Mouse (Mus musculus): ENCODE measurements around the gene Emc6.

The Emc6 gene

GRCm38 (mm10) chr11:73176608-73177508, at the start of gene Emc6, which contains the start of gene Tax1bp3:
Gene Emc6, minus strand, starts transcription at chr11:73177037.
Gene Tax1bp3, plus strand, starts transcription at chr11:73177083.
- DNase-seq = peak; percentile 97

GRCm38 (mm10) chr11:73225856-73226255, 49.0 kb upstream of the Emc6 start:
- DNase-seq = no peak

DNA sequence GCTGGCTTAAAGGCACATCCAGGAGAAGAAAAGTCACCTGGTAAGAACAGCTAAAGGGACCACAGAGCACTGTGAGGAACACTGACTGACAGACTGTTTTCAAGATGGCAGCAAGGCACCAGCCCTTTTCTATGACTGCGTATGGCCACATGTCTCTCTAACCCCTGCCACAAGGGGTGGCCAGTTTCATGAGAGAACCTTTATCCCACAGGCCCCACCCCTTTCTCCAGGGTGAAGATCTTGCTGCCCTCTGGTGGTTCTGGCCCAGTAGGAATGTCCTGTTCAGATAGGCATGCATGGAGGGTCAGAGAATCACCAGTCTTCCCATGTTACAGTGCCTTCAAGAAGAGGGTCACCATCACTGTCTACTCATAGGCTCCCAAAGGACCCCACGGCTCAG, 47.1 kb upstream of the Emc6 start:
- DNase-seq = peak; percentile 43

GRCm38 (mm10) chr11:73222846-73223245, 46.0 kb upstream of the Emc6 start:
- no peak for DNase-seq

DNA sequence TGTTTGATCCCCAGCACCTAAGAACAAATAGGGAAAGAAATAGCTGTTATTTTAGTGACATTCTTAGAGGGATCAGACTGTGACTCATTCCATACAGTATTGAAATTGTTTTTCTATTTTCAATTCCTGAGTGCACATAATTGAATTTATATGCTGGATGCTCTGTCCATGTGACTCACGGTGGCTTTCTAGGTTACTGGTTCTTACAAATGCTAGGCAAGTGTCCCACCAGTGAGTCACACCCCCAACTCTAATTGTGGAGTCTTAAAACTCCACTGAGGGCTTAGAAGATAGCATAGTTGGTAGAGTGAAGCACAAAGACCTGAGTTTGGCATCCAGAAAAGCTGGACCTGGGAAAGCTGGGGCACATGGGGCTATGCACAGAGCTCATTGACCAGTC, 43.8 kb upstream of the Emc6 start:
- DNase-seq = no peak

- no peak for DNase-seq
Observed at GRCm38 (mm10) chr11:73219671-73220070, 42.8 kb upstream of the Emc6 start.

- DNase-seq = no peak
Observed at GRCm38 (mm10) chr11:73213956-73214355, 37.1 kb upstream of the Emc6 start.

GRCm38 (mm10) chr11:73207621-73208020, 30.8 kb upstream of the Emc6 start:
- DNase-seq = no peak

DNA sequence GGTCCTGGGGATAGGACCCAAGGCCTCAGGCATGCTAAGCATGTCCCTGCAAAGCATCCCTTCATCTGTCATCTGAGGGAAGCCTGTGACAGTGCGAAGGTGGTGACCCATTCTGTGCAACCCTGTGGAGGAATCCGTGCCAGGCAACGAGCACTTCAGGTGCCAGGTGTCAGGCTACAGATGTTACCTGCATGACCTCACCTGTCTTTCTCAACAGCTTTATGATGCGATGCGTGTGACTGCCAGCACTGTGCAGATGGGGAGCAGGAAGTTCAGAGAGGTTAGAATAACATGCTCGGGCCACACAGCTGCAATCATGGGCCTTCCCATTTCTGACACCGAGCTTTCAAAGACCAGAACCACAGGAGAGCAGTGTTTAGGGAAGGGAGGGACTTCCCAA, 28.4 kb upstream of the Emc6 start:
- DNase-seq = no peak

DNA sequence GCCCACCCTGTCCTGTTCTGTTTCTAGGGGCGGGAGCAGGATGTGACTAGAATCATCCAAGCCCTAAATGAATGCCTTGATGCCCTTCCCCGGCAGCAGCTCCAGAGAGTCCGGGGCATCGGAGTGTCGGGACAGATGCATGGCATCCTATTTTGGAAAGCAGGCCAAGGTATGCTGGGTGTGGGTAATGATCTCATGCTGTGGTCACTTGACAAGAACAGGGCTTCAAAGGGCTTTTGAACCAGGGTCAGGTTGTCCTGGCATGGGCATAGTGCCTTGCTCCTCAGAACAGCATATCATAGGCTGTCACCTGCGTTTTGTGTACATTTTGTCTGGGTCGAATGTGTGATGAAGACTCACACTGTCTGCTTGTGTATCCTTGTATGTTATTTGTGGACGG, 27.1 kb upstream of the Emc6 start:
- no peak for DNase-seq

DNA sequence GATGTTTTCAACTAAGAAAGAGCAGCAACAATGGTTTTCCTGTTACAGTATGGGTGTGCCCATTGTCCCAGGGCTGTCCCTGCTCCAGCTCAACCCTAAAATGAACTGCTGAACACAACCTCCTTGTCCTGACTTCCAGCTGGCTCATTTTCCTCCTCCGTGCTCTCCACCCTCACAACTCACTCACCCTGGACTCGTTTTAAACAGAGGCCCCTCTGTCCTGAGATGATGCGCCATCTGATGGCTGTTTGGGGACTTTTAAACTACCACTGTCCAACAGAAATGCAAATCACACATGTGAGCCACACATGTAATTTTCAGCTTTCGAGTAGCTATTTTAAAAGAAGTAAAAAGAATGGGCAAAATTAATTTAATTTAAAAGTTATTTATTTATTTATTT, 24.8 kb upstream of the Emc6 start:
- DNase-seq = no peak

DNA sequence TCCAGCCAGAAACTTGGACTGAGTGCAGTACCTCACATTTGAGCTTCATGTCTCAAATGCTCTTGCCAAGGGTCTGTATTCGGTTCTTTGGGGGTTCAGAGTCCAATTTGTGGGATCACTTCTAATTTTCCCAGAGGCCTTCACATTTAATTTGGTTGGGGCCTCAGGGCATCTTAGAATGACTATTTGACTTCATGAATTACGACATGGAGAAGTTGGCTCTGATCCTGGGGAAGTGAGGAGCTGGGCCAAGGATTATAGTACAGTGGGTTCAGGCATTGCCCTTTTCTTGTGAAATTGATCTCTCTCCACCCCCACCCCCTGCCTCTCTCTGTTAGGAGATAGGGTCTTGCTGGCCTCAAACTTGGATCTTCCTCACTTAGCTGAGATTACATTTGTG, 24.2 kb upstream of the Emc6 start:
- no peak for DNase-seq

GRCm38 (mm10) chr11:73199879-73200278, 23.0 kb upstream of the Emc6 start:
- peak; percentile 59 for DNase-seq

DNA sequence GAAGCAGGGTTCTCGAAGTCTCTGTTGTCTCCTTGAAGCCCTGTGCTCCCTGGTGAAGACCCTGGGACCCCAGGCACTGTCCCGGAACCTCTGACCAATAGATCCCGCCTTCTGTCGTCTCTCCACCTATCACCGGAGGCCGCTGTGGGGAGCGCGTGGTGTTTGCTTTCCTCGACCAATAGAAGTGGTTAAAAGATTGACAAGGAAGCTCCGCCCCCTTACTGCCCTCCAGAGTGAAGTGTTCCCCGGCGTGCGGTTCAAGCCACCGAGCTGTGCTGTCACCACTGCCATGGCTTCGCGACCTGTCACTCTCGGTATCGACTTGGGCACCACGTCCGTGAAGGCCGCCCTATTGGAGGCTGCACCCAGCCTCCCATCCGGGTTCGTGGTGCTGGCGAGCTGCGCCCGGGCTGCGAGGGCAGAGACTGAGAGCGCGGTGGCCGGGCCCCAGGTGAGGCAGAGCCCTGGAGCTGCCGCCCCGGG, 22.4 kb upstream of the Emc6 start, which contains the start of gene Shpk:
Gene Shpk (plus strand): TSS at position 231 of the 483 bp plus-strand sequence.
- DNase-seq = peak; percentile 97

DNA sequence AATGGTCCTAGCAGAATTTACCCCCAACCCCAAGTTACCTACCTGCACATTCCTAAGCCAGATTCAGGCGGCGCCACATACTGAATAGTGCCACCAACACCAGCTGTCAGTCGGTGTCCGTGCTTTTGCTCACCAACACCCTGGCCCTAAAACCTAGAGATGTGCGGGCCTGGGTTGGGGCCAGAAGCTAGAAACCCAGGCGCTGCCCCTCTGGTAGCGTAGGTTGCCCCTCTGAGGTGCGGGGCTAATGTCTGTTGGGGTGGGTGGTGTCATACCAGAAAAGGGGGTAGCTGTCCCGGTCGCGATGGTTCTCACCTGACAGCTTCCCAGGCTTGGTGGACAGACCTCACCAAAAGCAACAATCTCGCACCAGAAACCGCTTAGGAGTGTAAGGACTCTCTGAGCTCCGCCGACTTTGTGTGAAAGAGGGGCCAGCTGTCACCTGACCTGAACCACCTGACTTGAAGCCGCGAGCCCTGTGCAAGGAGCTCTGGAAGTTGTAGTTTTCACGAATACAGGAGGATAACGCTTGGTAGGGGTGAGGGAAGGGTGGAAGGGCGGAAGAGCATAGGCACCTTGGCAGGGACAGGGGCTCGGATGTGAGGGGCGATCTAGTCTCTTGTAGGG, 21.9 kb upstream of the Emc6 start, which contains the start of gene Ctns:
Gene Ctns (minus strand): TSS at position 440 of the 627 bp plus-strand sequence.
- peak; percentile 93 for DNase-seq

- no peak for DNase-seq
Observed at GRCm38 (mm10) chr11:73198190-73198589, 21.4 kb upstream of the Emc6 start.

DNA sequence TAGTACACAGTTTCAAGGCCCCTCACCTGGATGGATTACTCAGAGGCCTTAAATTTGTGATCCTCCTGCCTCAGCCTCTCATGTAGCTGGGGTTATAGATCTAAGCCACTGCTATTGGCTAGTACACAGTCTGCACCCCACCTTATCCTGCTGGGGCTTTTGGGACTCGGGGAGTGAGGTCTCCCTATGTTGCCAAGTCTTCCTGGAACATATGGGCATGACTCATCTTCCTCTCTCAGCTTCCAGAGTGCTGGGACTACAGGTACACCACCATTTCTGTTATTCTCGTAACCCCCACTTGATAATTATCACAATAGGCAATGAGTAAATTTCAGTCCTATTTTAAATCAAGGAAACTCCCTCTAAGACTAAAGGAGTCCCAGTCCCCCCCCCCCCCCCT, 17.6 kb upstream of the Emc6 start:
- DNase-seq = no peak

GRCm38 (mm10) chr11:73193047-73193446, 16.2 kb upstream of the Emc6 start:
- DNase-seq = no peak

- peak; percentile 70 for DNase-seq
Observed at GRCm38 (mm10) chr11:73187231-73187630, 10.4 kb upstream of the Emc6 start.

DNA sequence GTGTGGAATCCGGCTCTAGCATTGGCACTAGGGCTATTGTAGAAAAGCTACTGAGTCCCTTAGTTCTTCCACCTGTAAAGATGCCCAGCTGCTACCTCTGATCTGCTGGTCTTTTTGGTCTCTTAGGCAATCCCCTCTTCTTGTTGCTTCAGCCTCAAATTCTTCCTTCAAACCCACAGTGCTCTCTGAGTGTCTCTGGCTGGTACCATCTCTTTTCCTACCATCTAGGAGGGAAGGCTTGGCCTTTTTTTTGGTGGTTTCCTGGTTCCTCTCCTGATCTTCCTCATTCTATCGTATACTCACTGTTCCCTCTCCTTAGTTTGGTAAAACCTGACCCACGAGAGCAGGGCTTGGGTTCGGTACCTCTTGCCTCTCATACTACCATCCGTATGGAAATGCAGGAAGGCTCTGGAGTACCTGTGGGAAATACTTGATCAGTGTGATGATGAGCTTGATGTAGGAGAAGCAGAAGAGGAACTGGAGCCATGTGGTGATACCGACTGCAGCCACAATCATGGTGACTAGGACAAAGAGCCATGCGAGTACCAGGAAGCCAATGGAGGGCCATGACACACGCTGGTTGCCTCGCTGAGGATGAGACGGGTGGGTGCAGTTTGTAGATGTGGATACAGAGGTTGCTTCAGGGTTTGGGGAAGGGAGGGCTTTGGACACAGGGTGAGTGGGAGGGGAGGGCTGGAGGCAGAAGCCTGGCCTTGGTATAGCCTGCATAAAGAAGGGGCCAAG, 9.2 kb upstream of the Emc6 start:
- DNase-seq = no peak

DNA sequence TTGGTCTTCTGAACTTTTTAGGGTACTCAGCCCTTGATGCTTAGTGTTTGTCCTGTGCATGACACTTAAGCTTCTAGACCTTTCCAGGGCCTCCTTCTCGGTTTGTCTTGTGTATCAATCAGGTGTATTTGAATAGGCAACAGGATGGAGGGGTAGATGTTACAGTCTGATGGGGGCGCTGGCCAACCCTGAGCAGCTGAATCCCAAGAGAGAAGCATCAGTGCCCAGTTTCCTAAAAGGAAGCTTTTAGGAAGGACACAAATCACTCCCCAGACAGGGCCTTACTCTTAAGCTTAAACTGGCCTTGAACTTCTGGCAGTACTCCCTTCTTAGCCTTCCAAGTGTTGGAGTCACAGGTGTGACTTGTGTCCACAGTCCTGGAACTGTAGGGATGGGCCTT, 1.1 kb upstream of the Emc6 start:
- peak; percentile 49 for DNase-seq

DNA sequence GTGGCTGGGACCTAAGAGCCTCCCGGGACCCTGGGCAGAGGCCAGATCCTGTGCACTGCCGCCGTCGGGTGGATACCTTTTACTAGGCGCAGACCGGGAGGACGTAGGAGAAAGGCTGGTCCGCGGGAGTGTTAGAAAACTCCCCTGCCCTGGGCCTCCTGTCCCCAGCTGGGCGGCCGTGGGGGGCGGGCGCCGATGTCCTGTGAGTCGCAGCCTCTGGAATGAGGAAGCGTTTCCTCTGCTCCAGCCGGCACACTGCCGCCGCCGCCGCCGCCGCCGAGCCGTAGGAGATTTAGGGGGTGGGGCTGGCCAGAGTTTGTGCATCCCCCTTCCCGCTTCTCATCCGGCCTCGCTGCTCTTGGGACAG, 655 bp upstream of the Emc6 start:
- DNase-seq = peak; percentile 83

- no peak for DNase-seq
Observed at GRCm38 (mm10) chr11:73176186-73176585, 651 bp downstream of the Emc6 start.

Measured in kidney, adult 11 months (tissue).